Mouse (Mus musculus) ES-E14 (cell line): Measurements from ENCODE around the gene Xrcc6. TPM values are rescaled to one million over a fixed set of nuclear protein-coding genes. Genes with fewer than 3 reads are reported as not detected.

Experiments used
- DNase-seq: peaks from one replicate; pipeline ENCODE4 v3.0.0-alpha.2; 2013; ENCODE audit warnings: low read depth, low spot score
- H3K27ac ChIP-seq: 2 replicates; pipeline ENCODE4 v1.5.1; 2012; ENCODE audit warnings: low read depth, mild to moderate bottlenecking, low read length, moderate library complexity, mixed read lengths; ENCODE audit not compliant: poor library complexity, insufficient read depth, severe bottlenecking
- H3K36me3 ChIP-seq: 2 replicates; pipeline ENCODE4 v1.6.1; 2012; ENCODE audit warnings: mild to moderate bottlenecking, low read length, moderate library complexity, mixed read lengths; ENCODE audit not compliant: control insufficient read depth, poor library complexity, insufficient read depth, severe bottlenecking
- H3K4me1 ChIP-seq, 2 experiments: fragments of 150-350 bp in 1 of 2; sonication (generic) in 1 of 2; 2 replicates each; pipeline ENCODE4 v1.6.1; 2012; ENCODE audit warnings: low read length in 2 of 2, mild to moderate bottlenecking in 1 of 2, mixed read lengths in 1 of 2; ENCODE audit not compliant: control insufficient read depth in 2 of 2, insufficient read depth in 2 of 2, poor library complexity in 1 of 2
- H3K4me3 ChIP-seq, 2 experiments: fragments of 150-350 bp in 1 of 2; sonication (generic) in 1 of 2; 2 replicates each; pipeline ENCODE4 v1.5.1; 2012; ENCODE audit warnings: low read length in 2 of 2, low read depth in 1 of 2, mild to moderate bottlenecking in 1 of 2, mixed read lengths in 1 of 2; ENCODE audit not compliant: insufficient read depth in 1 of 2, poor library complexity in 1 of 2, severe bottlenecking in 1 of 2
- H3K9ac ChIP-seq: 2 replicates; pipeline ENCODE4 v1.6.1; 2012; ENCODE audit warnings: low read depth, mild to moderate bottlenecking, low read length, mixed read lengths; ENCODE audit not compliant: poor library complexity, insufficient read depth, severe bottlenecking
- H3K9me3 ChIP-seq: fragments of 150-350 bp; sonication (generic); 2 replicates; pipeline ENCODE4 v1.6.1; 2012; ENCODE audit warnings: low read depth, mild to moderate bottlenecking, low read length; ENCODE audit not compliant: control insufficient read depth, insufficient read depth
- CHD2 ChIP-seq: IDR thresholded peaks from 2 replicates; pipeline ENCODE4 v1.6.1; 2014; ENCODE audit warnings: mild to moderate bottlenecking, low read depth, low read length, inconsistent platforms
- HCFC1 ChIP-seq: IDR thresholded peaks from 2 replicates; pipeline ENCODE4 v1.6.1; 2012; ENCODE audit warnings: low read length, inconsistent platforms, borderline replicate concordance; ENCODE audit not compliant: insufficient read depth
- MAFK ChIP-seq: IDR thresholded peaks from 2 replicates; pipeline ENCODE4 v1.6.1; 2014; ENCODE audit warnings: mild to moderate bottlenecking, low read depth, low read length, inconsistent platforms; ENCODE audit not compliant: insufficient read depth
- ZC3H11A ChIP-seq: IDR thresholded peaks from 2 replicates; pipeline ENCODE4 v1.6.1; 2012; ENCODE audit warnings: low read depth, mild to moderate bottlenecking, inconsistent platforms, low read length, borderline replicate concordance
- ZNF384 ChIP-seq: IDR thresholded peaks from 2 replicates; pipeline ENCODE4 v1.6.1; 2012; ENCODE audit warnings: low read depth, low read length, inconsistent platforms
- in situ Hi-C, 2 experiments: fragments of 600-800 bp; cut with MboI; formaldehyde crosslinking; loops; one replicate each; pipeline ENCODE4 v1.15.1; 2025; ENCODE audit warnings: low sequenced_read_pairs in 2 of 2, inconsistent platforms in 1 of 2; ENCODE audit not compliant: unreplicated experiment in 2 of 2
- total RNA-seq: library from RNA; depleted of rRNA; stranded (reverse); fragments of 300-350 nt; gene quantifications from 2 replicates; pipeline ENCODE4 v1.2.3, GENCODE M21; 2012

Xrcc6 gene
- total RNA-seq, 1 experiment, result 84.6 TPM

DNA sequence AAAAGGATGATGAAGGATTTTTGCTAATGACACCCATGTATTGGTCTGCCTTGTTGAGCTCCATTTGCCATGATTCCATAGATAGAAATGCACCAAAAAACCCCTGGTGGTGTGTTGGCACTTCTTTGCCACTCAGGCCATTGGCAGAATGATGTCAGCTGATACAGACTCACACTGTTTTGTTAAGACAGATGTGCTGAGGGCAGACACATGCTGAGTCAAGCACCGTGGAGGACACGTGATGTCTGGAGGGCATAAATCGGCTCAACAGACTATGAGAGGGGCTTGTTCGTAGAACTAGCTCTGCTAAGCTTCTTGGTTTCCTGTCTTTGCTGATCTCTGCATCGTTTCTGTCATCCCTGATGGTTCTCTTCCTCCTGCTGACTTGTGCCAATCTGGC, 64.9 kb downstream of the Xrcc6 start:
- H3K4me3 ChIP-seq, result no peak overlapping the region
- H3K4me1 ChIP-seq, result no peaks in the 10 kb centered on the region
- no peak overlapping the region for H3K27ac ChIP-seq
- no peak for DNase-seq
- no peaks in the 10 kb centered on the region for H3K36me3 ChIP-seq
- TF ChIP-seq HCFC1 (no peak), MAFK (no peak), ZNF384 (no peak), CHD2 (no peak), ZC3H11A (no peak)
- H3K9me3 ChIP-seq, result no peaks in the 10 kb centered on the region
- no peak overlapping the region for H3K9ac ChIP-seq
- in situ Hi-C loops, result loop anchor here in 1 of 2 experiments (25.0 kb wide), 1 partner anchor 185 kb away; the partner anchor contains the start of gene Cenpm

DNA sequence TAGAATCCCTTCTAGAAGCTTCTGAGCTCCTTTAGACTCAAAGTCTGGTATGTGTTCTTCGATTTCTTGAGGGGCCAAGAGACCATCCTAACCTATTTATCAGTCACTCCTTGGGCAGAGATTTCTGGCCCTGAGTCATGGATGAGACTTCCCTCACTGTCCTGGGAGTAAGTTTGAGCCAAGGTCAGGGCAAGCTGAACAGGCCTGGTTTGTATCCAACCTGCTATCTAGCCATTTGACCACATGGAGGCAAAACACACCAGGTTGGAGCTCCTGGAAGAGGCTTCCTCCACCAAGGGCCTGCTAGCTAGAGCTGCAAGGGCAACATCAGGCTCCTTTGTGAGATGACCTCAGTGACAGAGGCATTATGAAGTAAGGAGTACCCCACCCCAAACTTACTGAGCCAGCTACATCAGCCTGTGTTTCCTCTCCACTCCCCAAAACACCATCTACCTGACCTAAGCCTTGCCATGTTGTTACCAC, 71.1 kb downstream of the Xrcc6 start, which contains the start of gene 4930407I10Rik:
Gene 4930407I10Rik, plus strand, starts transcription at position 433 of the 483 bp plus-strand sequence.
- Histone ChIP-seq H3K4me1 (no peaks in the 10 kb centered on the region), H3K9ac (no peak within 1 kb of the TSS), H3K9me3 (no peaks in the 10 kb centered on the region), H3K27ac (no peak within 1 kb of the TSS; the same call in 1 of the 2 replicates), H3K4me3 (no peak within 1 kb of the TSS), H3K36me3 (no peaks in the 10 kb centered on the region)
- TF ChIP-seq ZC3H11A (no peak), ZNF384 (no peak), MAFK (no peak), CHD2 (no peak), HCFC1 (no peak)
- in situ Hi-C loops, result loop anchor here in 1 of 2 experiments (25.0 kb wide), 1 partner anchor 179 kb away; the partner anchor contains the start of gene Cenpm
- no peak for DNase-seq

DNA sequence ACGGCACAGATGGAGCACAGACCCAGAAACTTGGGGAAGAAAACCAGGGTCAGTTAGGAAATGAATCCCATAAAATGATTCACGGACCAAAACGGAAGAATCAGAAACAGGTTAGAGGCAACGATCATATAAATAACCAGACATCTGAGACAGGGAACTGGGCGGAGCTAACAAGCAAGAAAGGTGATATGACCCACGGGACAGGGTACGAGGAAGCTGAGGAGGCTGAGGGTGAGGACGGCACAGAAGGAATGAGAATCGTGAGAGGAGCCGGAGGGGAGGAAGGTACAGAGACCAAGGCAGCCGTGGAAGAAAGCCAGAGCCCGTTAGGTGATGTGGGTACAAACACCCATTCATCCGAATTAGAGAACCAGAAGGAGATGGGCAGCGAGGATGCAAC, 76.3 kb downstream of the Xrcc6 start:
- DNase-seq, result no peak
- TF ChIP-seq MAFK (no peak), ZNF384 (no peak), CHD2 (no peak), HCFC1 (no peak), ZC3H11A (no peak)
- no peaks in the 10 kb centered on the region for H3K36me3 ChIP-seq
- H3K9me3 ChIP-seq, result no peaks in the 10 kb centered on the region
- H3K27ac ChIP-seq, result no peak overlapping the region
- H3K9ac ChIP-seq, result no peak overlapping the region
- no peak overlapping the region for H3K4me3 ChIP-seq
- H3K4me1 ChIP-seq, result no peaks in the 10 kb centered on the region
- in situ Hi-C loops, result loop anchor here (10.0 to 25.0 kb wide), 2 partner anchors 171 to 173 kb away; partner anchors contain the start of gene Cenpm (in 1 of the 2)

DNA sequence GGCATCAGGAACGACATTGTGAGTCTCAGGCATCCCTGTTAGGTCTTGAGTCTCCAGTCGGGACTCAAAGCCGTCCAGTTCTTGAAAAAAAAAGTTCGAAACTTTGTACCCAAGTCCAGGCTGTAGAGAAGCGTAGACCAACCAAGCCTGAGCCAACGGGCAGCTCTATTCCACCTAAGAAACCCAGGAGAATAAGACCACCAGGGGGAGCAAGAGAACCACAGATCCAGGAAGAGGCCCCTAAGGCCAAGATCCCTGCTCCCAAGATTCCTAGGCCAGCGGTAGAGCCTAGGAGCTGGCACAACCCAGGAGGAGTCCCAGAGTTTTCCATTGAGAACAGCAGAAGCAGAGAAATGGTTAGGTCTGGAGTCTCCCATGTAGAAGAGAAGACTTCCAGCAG, 77.9 kb downstream of the Xrcc6 start:
- Histone ChIP-seq H3K4me1 (no peaks in the 10 kb centered on the region), H3K9ac (peak overlapping the region; percentile 23; the same call in 1 of the 2 replicates), H3K36me3 (no peaks in the 10 kb centered on the region), H3K4me3 (no peak overlapping the region), H3K9me3 (no peaks in the 10 kb centered on the region), H3K27ac (no peak overlapping the region)
- TF ChIP-seq ZC3H11A (peak; percentile 93), CHD2 (no peak)
- in situ Hi-C loops, result loop anchor here (10.0 to 25.0 kb wide), 2 partner anchors 169 to 172 kb away; partner anchors contain the start of gene Cenpm (in 1 of the 2)
- DNase-seq, result peak; percentile 93
